Mouse (Mus musculus): ENCODE data around the gene Kank4. TPM values are rescaled to one million over a fixed set of nuclear protein-coding genes. Genes with fewer than 3 reads are reported as not detected.
"Not testable (repeated sequence)": the region's sequence is repeated elsewhere in the genome, so short reads cannot be mapped to it uniquely, and the experiment has no call there.

The Kank4 gene
- polyA plus RNA-seq, 1 experiment from 2014 or later, result 2.5 TPM

- Histone ChIP-seq H3K27me3 (replicated peaks; ENCODE audit: low read depth, poor library complexity, severe bottlenecking) (peaks cover 40% of the 10 kb centered on the region), H3K4me1 (peaks cover 21% of the 10 kb centered on the region)
- 83% methylated on average over 1 of the region's 1 CpGs for WGBS
- H3K36me3 ChIP-seq (replicated peaks); H3K27ac ChIP-seq (replicated peaks); H3K4me3 ChIP-seq; H3K9me3 ChIP-seq; DNase-seq (ENCODE audit: low spot score): not testable (repeated sequence)
Observed at GRCm38 (mm10) chr4:98724682-98725081, 92.7 kb downstream of the Kank4 start.

GRCm38 (mm10) chr4:98722454-98722853 lies 94.9 kb downstream of the Kank4 start:
- DNase-seq (ENCODE audit: low spot score), result peak; percentile 83
- Histone ChIP-seq H3K9me3 (no peaks in the 10 kb centered on the region), H3K27me3 (replicated peaks; ENCODE audit: low read depth, poor library complexity, severe bottlenecking) (peaks cover 21% of the 10 kb centered on the region), H3K4me1 (peaks cover 11% of the 10 kb centered on the region), H3K27ac (replicated peaks) (no peak overlapping the region), H3K36me3 (replicated peaks) (no peaks in the 10 kb centered on the region), H3K4me3 (no peak overlapping the region)
- 9% methylated on average over 8 of the region's 8 CpGs for WGBS

- no peak for DNase-seq (ENCODE audit: low spot score)
- WGBS, result 86% methylated on average over 10 of the region's 10 CpGs
- no peaks in the 10 kb centered on the region for H3K4me1 ChIP-seq
- no peaks in the 10 kb centered on the region for H3K9me3 ChIP-seq
- H3K27ac ChIP-seq (replicated peaks), result no peak overlapping the region
- H3K4me3 ChIP-seq, result no peak overlapping the region
- no peaks in the 10 kb centered on the region for H3K27me3 ChIP-seq (replicated peaks; ENCODE audit: low read depth, poor library complexity, severe bottlenecking)
- H3K36me3 ChIP-seq (replicated peaks), result no peaks in the 10 kb centered on the region
Observed at GRCm38 (mm10) chr4:98718547-98718917, 98.8 kb downstream of the Kank4 start.

GRCm38 (mm10) chr4:98717735-98718546 lies 99.4 kb downstream of the Kank4 start:
- no peaks in the 10 kb centered on the region for H3K27me3 ChIP-seq (replicated peaks; ENCODE audit: low read depth, poor library complexity, severe bottlenecking)
- 84% methylated on average over 17 of the region's 17 CpGs for WGBS
- DNase-seq (ENCODE audit: low spot score), result no peak
- H3K9me3 ChIP-seq, result no peaks in the 10 kb centered on the region
- no peaks in the 10 kb centered on the region for H3K36me3 ChIP-seq (replicated peaks)
- H3K4me3 ChIP-seq, result no peak overlapping the region
- H3K4me1 ChIP-seq, result no peaks in the 10 kb centered on the region
- H3K27ac ChIP-seq (replicated peaks), result no peak overlapping the region

GRCm38 (mm10) chr4:98710891-98711290 lies 106.4 kb downstream of the Kank4 start:
- Histone ChIP-seq H3K4me3 (no peak overlapping the region), H3K36me3 (replicated peaks) (no peaks in the 10 kb centered on the region), H3K9me3 (no peaks in the 10 kb centered on the region), H3K27ac (replicated peaks) (no peak overlapping the region), H3K4me1 (no peaks in the 10 kb centered on the region), H3K27me3 (replicated peaks; ENCODE audit: low read depth, poor library complexity, severe bottlenecking) (no peaks in the 10 kb centered on the region)
- no peak for DNase-seq (ENCODE audit: low spot score)
- 95% methylated on average over 8 of the region's 8 CpGs for WGBS

Other genes with a start within 250 kb of the Kank4 start
- 0.35 and 0.44 TPM in 2 replicates for gene L1td1, start 90.8 kb downstream of the Kank4 start, polyA plus RNA-seq (2016; fragmentation: Nextera tagmentation; extraction: Ambion mirVana)
- not detected in 2 replicates for gene I0C0044D17Rik, start 6.3 kb upstream of the Kank4 start, polyA plus RNA-seq (2016; fragmentation: Nextera tagmentation; extraction: Ambion mirVana)
- gene Usp1, start 106.3 kb upstream of the Kank4 start, polyA plus RNA-seq (2016; fragmentation: Nextera tagmentation; extraction: Ambion mirVana), result 98.8 and 102 TPM in 2 replicates
- gene Angptl3, start 213.4 kb upstream of the Kank4 start, polyA plus RNA-seq (2016; fragmentation: Nextera tagmentation; extraction: Ambion mirVana), result 1.5 TPM in 2 replicates